ENCODE assay signal across 23 mouse cellular contexts in the genomic region with DNA sequence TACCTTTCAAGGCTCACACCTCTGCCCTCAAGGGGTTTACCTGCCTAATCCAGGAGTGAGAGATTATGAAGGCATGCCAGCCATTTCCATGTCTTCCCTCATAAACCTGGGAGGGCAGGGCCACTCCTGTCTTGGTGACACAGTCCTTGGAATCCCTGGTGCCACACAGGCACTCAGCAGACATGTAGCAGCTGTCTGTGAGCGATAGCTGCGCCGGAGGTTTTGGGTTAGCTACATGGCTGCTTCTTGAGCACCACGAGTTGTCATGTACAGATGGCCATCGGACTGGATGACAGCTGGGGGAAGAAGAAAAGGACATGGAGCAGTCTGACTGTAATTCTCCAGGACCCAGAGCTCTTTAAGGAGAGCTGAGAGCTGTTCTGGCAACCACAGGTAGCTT.
"Had no signal": no experiment of that assay in that cellular context is flagged by ENCODE, and none has a peak within 500 bp of the region (broad histone marks: within the 10 kb centered on the region; RNA-seq: fewer than 3 reads in every experiment).

No protein-coding gene starts in this region.

- H3K27ac ChIP-seq: heart, adult 2 months; hindbrain, embryonic 12.5 days; hindbrain, embryonic 14.5 days; kidney, embryonic 15.5 days; kidney, postnatal 0 days; limb, embryonic 13.5 days; limb, embryonic 15.5 days had no signal

- ATAC-seq: forebrain, postnatal 0 days; hindbrain, embryonic 16.5 days; intestine, embryonic 16.5 days had no signal

- H3K4me2 ChIP-seq: heart, embryonic 12.5 days; hindbrain, embryonic 12.5 days; hindbrain, embryonic 14.5 days; kidney, embryonic 15.5 days; limb, embryonic 13.5 days; limb, embryonic 15.5 days had no signal

- H3K9me3 ChIP-seq: heart, embryonic 12.5 days; hindbrain, embryonic 12.5 days; kidney, embryonic 15.5 days; limb, embryonic 13.5 days; limb, embryonic 15.5 days had no signal

- H3K36me3 ChIP-seq: heart, embryonic 12.5 days; hindbrain, embryonic 12.5 days; kidney, embryonic 15.5 days; limb, embryonic 13.5 days; limb, embryonic 15.5 days had no signal

- DNase-seq: forebrain, postnatal 0 days; gastrocnemius, postnatal 14 days; gastrocnemius, postnatal 36 days; heart, adult 11 months; heart, adult 2 months; heart, postnatal 10 days; kidney, adult 11 months; kidney, adult 2 months; kidney, adult 9 months; kidney, postnatal 14 days; kidney, postnatal 36 days; layer of hippocampus, adult 9-11 months; layer of hippocampus, postnatal 36 days; left cerebral cortex, postnatal 4 days had no signal

- H3K9ac ChIP-seq: forebrain, postnatal 0 days; heart, embryonic 12.5 days; hindbrain, embryonic 12.5 days; hindbrain, embryonic 14.5 days; kidney, embryonic 15.5 days; limb, embryonic 13.5 days; limb, embryonic 15.5 days had no signal

- H3K27me3 ChIP-seq: heart, embryonic 12.5 days; kidney, embryonic 15.5 days; limb, embryonic 15.5 days had no signal

- H3K4me3 ChIP-seq: heart, adult 2 months; heart, embryonic 12.5 days; hindbrain, embryonic 12.5 days; kidney, embryonic 15.5 days; limb, embryonic 13.5 days; limb, embryonic 15.5 days had no signal
